Mouse (Mus musculus): ENCODE results near the gene Atf7ip2.

Atf7ip2 gene

DNA sequence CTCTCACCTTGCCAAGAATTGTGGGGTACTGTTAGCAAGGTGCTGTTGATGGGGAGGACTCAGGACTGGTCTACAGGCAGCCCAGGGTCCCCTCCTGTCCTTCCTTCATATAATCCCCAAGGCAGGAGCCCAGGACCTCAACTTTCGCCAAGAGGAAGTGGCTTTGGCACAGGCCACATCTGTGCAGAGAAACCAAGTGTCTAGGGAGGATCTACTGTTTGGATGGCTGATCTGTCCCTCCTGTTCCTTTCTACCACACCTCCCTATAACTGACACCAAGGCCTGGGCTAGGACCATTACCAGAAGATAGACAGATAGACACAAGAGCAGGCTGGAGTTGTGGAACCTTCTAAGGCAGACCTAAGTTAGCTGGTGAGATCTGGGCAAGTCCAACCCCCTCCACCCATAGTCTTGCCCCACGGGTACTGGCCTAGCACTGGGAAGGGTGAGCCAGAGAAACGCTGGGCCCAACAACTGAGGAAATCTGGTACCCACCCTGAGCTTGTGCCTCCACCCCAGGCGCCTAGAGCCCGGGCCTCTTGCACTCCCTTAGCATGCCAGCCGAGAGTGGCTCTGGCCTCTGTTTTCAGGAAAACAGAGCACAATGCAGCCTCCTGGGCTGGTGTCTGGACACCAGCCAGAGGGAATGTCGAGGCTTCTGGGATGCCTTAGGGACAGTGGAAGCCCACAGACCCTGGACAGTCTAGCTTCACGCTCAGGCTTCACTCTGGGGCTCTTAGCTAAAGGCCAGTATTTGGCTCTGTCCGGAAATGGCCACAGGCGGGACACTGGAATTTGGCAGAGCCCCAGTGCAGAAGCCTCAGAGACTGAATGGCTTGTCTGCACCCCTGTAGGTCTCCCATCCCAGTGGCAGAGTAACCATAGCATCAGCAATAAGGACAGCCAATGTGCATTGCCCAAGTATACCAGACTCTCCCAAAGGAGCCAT lies 105.5 kb downstream of the Atf7ip2 start:
- no peak for DNase-seq (ENCODE audit: low spot score in 2 of 2)

DNA sequence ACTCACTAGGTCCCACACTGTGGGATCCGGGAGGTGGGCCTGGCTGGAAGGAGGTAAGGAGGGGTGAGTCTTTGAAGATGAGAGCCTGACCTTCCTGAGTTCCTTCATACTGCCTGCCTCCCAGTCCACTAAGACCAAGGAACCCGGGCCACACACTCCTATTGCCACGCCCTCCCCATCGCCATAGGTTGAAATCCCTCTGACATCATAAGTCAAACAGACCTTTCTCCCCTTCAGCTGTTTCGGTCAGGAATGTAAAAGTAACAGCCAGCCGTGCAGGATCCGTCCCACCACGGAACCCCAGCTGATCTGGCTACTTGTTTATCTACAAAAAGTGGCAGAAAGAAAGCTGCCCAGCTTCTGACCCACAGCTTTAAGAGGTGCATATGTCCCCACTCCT lies 107.1 kb downstream of the Atf7ip2 start:
- no peak for DNase-seq (ENCODE audit: low spot score in 2 of 2)

DNA sequence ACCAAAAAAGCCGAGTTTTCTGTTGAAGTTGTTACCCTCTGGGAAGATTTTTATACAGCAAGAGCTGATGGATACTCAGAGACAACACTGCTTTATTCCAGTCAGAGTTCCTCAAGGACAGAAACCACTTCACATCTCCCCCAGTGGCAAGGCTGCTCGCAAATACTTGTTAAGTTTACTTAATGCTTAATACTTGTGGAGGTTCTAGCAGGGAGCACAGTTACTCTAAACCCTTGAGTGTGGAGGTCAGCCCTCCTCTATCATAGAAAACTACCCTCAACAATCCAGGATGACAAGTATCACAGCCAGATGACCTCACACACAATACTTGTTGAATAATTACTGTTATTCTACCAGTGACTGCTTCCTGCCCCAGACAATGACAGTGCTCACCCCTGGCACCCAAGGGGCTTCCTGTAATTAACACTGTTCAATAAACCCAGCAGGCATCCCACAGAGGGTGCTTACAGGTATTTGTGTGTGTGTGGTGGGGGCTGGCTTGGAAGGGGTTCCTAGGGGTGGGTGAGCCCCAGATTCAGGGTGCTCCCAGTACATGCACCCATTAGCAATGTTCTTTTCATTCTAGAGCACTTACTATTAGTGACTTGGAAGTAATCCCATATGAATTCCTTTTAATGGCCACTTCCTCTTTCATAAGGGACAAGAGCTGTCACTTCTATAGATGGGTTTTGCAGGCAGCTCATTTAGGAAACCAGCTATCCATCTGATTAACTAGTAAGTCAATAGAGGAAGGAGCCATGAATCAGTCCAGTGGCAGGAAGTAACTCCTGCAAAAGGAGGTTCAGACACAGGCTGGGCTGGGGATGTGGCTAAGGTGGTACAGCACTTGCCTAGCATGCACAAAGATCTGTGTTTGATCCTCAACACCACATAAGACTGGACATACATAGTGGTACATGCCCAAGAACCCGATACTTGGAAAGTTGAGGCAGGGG lies 108.0 kb downstream of the Atf7ip2 start:
- DNase-seq (ENCODE audit: low spot score in 2 of 2), result no peak
